Mouse (Mus musculus): Measurements from ENCODE around the gene Tmem151a. TPM values are rescaled to one million over a fixed set of nuclear protein-coding genes. Genes with fewer than 3 reads are reported as not detected.

The Tmem151a gene
- polyA plus RNA-seq, 1 experiment from 2014 or later, result 1.5 TPM

- Histone ChIP-seq H3K4me2 (replicated peaks) (no peak overlapping the region), H3K27ac (no peak overlapping the region), H3K4me3 (no peak overlapping the region), H3K4me1 (peaks cover 25% of the 10 kb centered on the region), H3K9me3 (replicated peaks) (no peaks in the 10 kb centered on the region), H3K9ac (no peak overlapping the region), H3K36me3 (peaks cover 43% of the 10 kb centered on the region), H3K27me3 (peaks cover 54% of the 10 kb centered on the region)
- 79% methylated on average over 6 of the region's 6 CpGs for WGBS
- no peak for ATAC-seq (ENCODE audit: low FRiP score)
Observed at GRCm38 (mm10) chr19:5049325-5049724, 36.0 kb downstream of the Tmem151a start.

GRCm38 (mm10) chr19:5048138-5049056, 36.9 kb downstream of the Tmem151a start:
- H3K9ac ChIP-seq, result no peak overlapping the region

GRCm38 (mm10) chr19:5045531-5045930, 39.8 kb downstream of the Tmem151a start:
- peaks cover 24% of the 10 kb centered on the region for H3K4me1 ChIP-seq
- no peak overlapping the region for H3K9ac ChIP-seq
- no peak overlapping the region for H3K27ac ChIP-seq
- no peaks in the 10 kb centered on the region for H3K9me3 ChIP-seq (replicated peaks)
- H3K27me3 ChIP-seq, result peaks cover 16% of the 10 kb centered on the region
- no peak for ATAC-seq (ENCODE audit: low FRiP score)
- H3K4me3 ChIP-seq, result no peak overlapping the region
- no peak overlapping the region for H3K4me2 ChIP-seq (replicated peaks)
- H3K36me3 ChIP-seq, result peaks cover 49% of the 10 kb centered on the region
- WGBS, result 83% methylated on average over 4 of the region's 4 CpGs

More at GRCm38 (mm10) chr19:5048138-5049056, 36.9 kb downstream of the Tmem151a start:
- H3K27me3 ChIP-seq, result peaks cover 45% of the 10 kb centered on the region
- 85% methylated on average over 14 of the region's 14 CpGs for WGBS
- no peak overlapping the region for H3K27ac ChIP-seq
- peaks cover 25% of the 10 kb centered on the region for H3K4me1 ChIP-seq
- no peak for ATAC-seq (ENCODE audit: low FRiP score)
- no peaks in the 10 kb centered on the region for H3K9me3 ChIP-seq (replicated peaks)
- H3K4me2 ChIP-seq (replicated peaks), result no peak overlapping the region
- no peak overlapping the region for H3K4me3 ChIP-seq
- H3K36me3 ChIP-seq, result peaks cover 49% of the 10 kb centered on the region

GRCm38 (mm10) chr19:5041588-5041987, 43.7 kb downstream of the Tmem151a start:
- WGBS, result 2% methylated on average over 16 of the region's 16 CpGs
- H3K27me3 ChIP-seq, result no peaks in the 10 kb centered on the region
- peak overlapping the region; percentile 99 for H3K4me2 ChIP-seq (replicated peaks)
- no peaks in the 10 kb centered on the region for H3K9me3 ChIP-seq (replicated peaks)
- H3K4me3 ChIP-seq, result peak overlapping the region; percentile 78
- peak overlapping the region; percentile 84 for H3K9ac ChIP-seq
- H3K27ac ChIP-seq, result peak overlapping the region; percentile 70; the same call in 1 of the 2 replicates
- peaks cover 35% of the 10 kb centered on the region for H3K4me1 ChIP-seq
- peaks cover 17% of the 10 kb centered on the region for H3K36me3 ChIP-seq
- ATAC-seq (ENCODE audit: low FRiP score), result no peak; the same call in 1 of the 2 replicates

GRCm38 (mm10) chr19:5040862-5041523, 44.3 kb downstream of the Tmem151a start, which contains the start of gene Brms1:
TSS of gene Brms1 (plus strand) at chr19:5041354.
- peak within 1 kb of the TSS; percentile 99 for H3K4me2 ChIP-seq (replicated peaks)
- H3K4me1 ChIP-seq, result peaks cover 35% of the 10 kb centered on the region
- peak within 1 kb of the TSS; percentile 91 for H3K9ac ChIP-seq
- peak; percentile 68 for ATAC-seq (ENCODE audit: low FRiP score)
- peak within 1 kb of the TSS; percentile 78 for H3K4me3 ChIP-seq
- peaks cover 11% of the 10 kb centered on the region; the same call in 1 of the 2 replicates for H3K36me3 ChIP-seq
- H3K27ac ChIP-seq, result peak within 1 kb of the TSS; percentile 70; the same call in 1 of the 2 replicates
- no peaks in the 10 kb centered on the region for H3K9me3 ChIP-seq (replicated peaks)
- 6% methylated on average over 40 of the region's 40 CpGs for WGBS
- H3K27me3 ChIP-seq, result no peaks in the 10 kb centered on the region

GRCm38 (mm10) chr19:5039301-5040114, 45.8 kb downstream of the Tmem151a start:
- peak overlapping the region; percentile 99 for H3K4me2 ChIP-seq (replicated peaks)
- H3K9me3 ChIP-seq (replicated peaks), result no peaks in the 10 kb centered on the region
- WGBS, result 13% methylated on average over 41 of the region's 41 CpGs
- peak overlapping the region; percentile 91 for H3K9ac ChIP-seq
- H3K27me3 ChIP-seq, result no peaks in the 10 kb centered on the region
- ATAC-seq (ENCODE audit: low FRiP score), result peak; percentile 41
- H3K4me3 ChIP-seq, result peak overlapping the region; percentile 78
- H3K27ac ChIP-seq, result peak overlapping the region; percentile 85
- 0 out of 2 replicates have a peak, but pooled peaks cover 6% of the 10 kb centered on the region for H3K36me3 ChIP-seq
- peaks cover 35% of the 10 kb centered on the region for H3K4me1 ChIP-seq

- Histone ChIP-seq H3K9ac (peak within 1 kb of the TSS; percentile 91), H3K9me3 (replicated peaks) (no peaks in the 10 kb centered on the region), H3K4me1 (peaks cover 35% of the 10 kb centered on the region), H3K36me3 (0 out of 2 replicates have a peak, but pooled peaks cover 3% of the 10 kb centered on the region), H3K27me3 (no peaks in the 10 kb centered on the region), H3K4me3 (peak within 1 kb of the TSS; percentile 78), H3K4me2 (replicated peaks) (peak within 1 kb of the TSS; percentile 99), H3K27ac (peak within 1 kb of the TSS; percentile 85)
- 1% methylated on average over 39 of the region's 44 CpGs for WGBS
- peak; percentile 89 for ATAC-seq (ENCODE audit: low FRiP score)
Observed at GRCm38 (mm10) chr19:5038709-5039156, 46.6 kb downstream of the Tmem151a start, which contains the start of the genes B4gat1 and AC124502.3. TSS of gene B4gat1 (plus strand) at chr19:5038826. TSS of gene AC124502.3 (plus strand) at chr19:5038891.

GRCm38 (mm10) chr19:5037678-5038571, 47.4 kb downstream of the Tmem151a start:
- no peaks in the 10 kb centered on the region for H3K9me3 ChIP-seq (replicated peaks)
- H3K4me2 ChIP-seq (replicated peaks), result peak overlapping the region; percentile 99
- H3K4me1 ChIP-seq, result peaks cover 35% of the 10 kb centered on the region
- H3K27ac ChIP-seq, result peak overlapping the region; percentile 85
- H3K9ac ChIP-seq, result peak overlapping the region; percentile 91
- no peaks in the 10 kb centered on the region for H3K36me3 ChIP-seq
- peak; percentile 53 for ATAC-seq (ENCODE audit: low FRiP score)
- H3K27me3 ChIP-seq, result no peaks in the 10 kb centered on the region
- WGBS, result 5% methylated on average over 32 of the region's 32 CpGs
- H3K4me3 ChIP-seq, result peak overlapping the region; percentile 78

GRCm38 (mm10) chr19:5036577-5036976, 48.8 kb downstream of the Tmem151a start:
- Histone ChIP-seq H3K4me2 (replicated peaks) (no peak overlapping the region), H3K36me3 (no peaks in the 10 kb centered on the region), H3K4me1 (peaks cover 24% of the 10 kb centered on the region), H3K27me3 (no peaks in the 10 kb centered on the region), H3K9me3 (replicated peaks) (no peaks in the 10 kb centered on the region), H3K27ac (no peak overlapping the region), H3K9ac (no peak overlapping the region), H3K4me3 (no peak overlapping the region)
- ATAC-seq (ENCODE audit: low FRiP score), result no peak
- WGBS, result 83% methylated on average over 4 of the region's 4 CpGs

GRCm38 (mm10) chr19:5032686-5033085, 52.6 kb downstream of the Tmem151a start:
- Histone ChIP-seq H3K9me3 (replicated peaks) (no peaks in the 10 kb centered on the region), H3K4me1 (peaks cover 2% of the 10 kb centered on the region; the same call in 1 of the 2 replicates), H3K27ac (no peak overlapping the region), H3K27me3 (no peaks in the 10 kb centered on the region), H3K36me3 (peaks cover 30% of the 10 kb centered on the region), H3K4me3 (no peak overlapping the region), H3K9ac (no peak overlapping the region), H3K4me2 (replicated peaks) (no peak overlapping the region)
- 92% methylated on average over 3 of the region's 3 CpGs for WGBS
- ATAC-seq (ENCODE audit: low FRiP score), result no peak

- Histone ChIP-seq H3K4me3 (no peak overlapping the region), H3K4me1 (no peaks in the 10 kb centered on the region), H3K36me3 (peaks cover 35% of the 10 kb centered on the region), H3K27ac (no peak overlapping the region), H3K9me3 (replicated peaks) (no peaks in the 10 kb centered on the region), H3K9ac (no peak overlapping the region), H3K27me3 (no peaks in the 10 kb centered on the region), H3K4me2 (replicated peaks) (no peak overlapping the region)
- no peak for ATAC-seq (ENCODE audit: low FRiP score)
- WGBS, result 86% methylated on average over 8 of the region's 8 CpGs
Observed at GRCm38 (mm10) chr19:5026111-5026510, 59.2 kb downstream of the Tmem151a start.
